Mouse (Mus musculus): ENCODE measurements at regions not wholly inside any gene's neighbourhood (a gene's known extent, or its start where the extent isn't known, plus 50 kb on each side); places are given as distances from the start of the nearest gene placed in this dataset.
A peak's percentile ranks its signal among the peaks of the same experiment; 100 is the strongest.

DNA sequence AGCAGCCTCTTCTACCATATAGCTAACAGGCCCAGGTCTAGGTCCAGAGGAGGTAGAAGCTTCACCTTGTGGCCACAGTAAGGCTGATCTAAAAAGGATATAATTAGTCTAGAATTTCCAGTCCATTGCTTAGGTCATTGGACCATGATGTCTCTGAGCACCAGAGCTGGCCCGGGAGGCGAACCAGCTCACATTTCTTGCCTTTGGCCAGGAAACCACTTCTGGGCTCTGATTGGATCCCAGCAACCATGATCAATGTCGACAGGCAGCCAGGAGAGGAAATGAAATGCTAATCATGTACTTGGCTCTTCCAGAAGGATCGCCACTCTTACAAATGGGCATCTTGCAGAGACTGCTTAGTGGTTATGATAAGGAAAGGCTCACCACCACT lies 99.5 kb upstream of the Nrbf2 start:
- no peak for DNase-seq (ENCODE audit: low spot score)
- Histone ChIP-seq H3K27me3 (replicated peaks; ENCODE audit: insufficient read depth, low read length) (no peaks in the 10 kb centered on the region), H3K9ac (replicated peaks; ENCODE audit: low read depth) (no peak overlapping the region), H3K4me2 (replicated peaks; ENCODE audit: low read depth, low read length) (no peak overlapping the region), H3K4me3 (ENCODE audit: low read depth, low read length) (no peak overlapping the region), H3K9me3 (ENCODE audit: low read length) (no peaks in the 10 kb centered on the region), H3K27ac (ENCODE audit: low read length) (no peak overlapping the region), H3K36me3 (ENCODE audit: insufficient read depth, low read length) (no peaks in the 10 kb centered on the region), H3K4me1 (ENCODE audit: insufficient read depth, low read depth, low read length) (no peaks in the 10 kb centered on the region)
- ATAC-seq = no peak
- TF ChIP-seq EP300 (IDR thresholded peaks at IDR 0.05) = no peak
- no peak for TF ChIP-seq CTCF (IDR thresholded peaks at IDR 0.05)
- WGBS = 74% methylated on average over 4 of the region's 4 CpGs

GRCm38 (mm10) chr10:67385966-67386365 lies 100.9 kb upstream of the Nrbf2 start:
- Histone ChIP-seq H3K4me1 (ENCODE audit: insufficient read depth, low read depth, low read length) (no peaks in the 10 kb centered on the region), H3K9ac (replicated peaks; ENCODE audit: low read depth) (no peak overlapping the region), H3K4me2 (replicated peaks; ENCODE audit: low read depth, low read length) (no peak overlapping the region), H3K27ac (ENCODE audit: low read length) (no peak overlapping the region), H3K9me3 (ENCODE audit: low read length) (no peaks in the 10 kb centered on the region), H3K36me3 (ENCODE audit: insufficient read depth, low read length) (no peaks in the 10 kb centered on the region), H3K4me3 (ENCODE audit: low read depth, low read length) (no peak overlapping the region), H3K27me3 (replicated peaks; ENCODE audit: insufficient read depth, low read length) (no peaks in the 10 kb centered on the region)
- ATAC-seq = no peak
- TF ChIP-seq CTCF (IDR thresholded peaks at IDR 0.05) = no peak
- no peak for TF ChIP-seq EP300 (IDR thresholded peaks at IDR 0.05)
- WGBS = 69% methylated on average over 5 of the region's 5 CpGs
- DNase-seq (ENCODE audit: low spot score) = no peak

DNA sequence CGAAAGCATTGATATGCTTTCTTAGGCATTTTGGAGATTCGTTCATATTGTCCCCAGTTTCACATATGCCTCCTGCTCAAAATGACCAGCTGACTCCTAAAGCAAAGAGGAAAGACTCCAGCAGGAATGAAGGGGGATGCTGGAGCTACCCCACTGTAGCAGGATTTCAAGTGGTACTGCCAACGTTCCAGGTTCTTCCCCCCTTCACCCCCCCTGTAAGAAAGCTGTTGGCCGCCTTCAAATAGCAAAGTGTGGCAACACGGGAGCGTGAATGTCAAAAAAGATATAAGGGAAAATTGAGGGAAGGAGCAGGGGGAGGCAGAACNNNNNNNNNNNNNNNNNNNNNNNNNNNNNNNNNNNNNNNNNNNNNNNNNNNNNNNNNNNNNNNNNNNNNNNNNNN lies 103.7 kb upstream of the Nrbf2 start:
- Histone ChIP-seq H3K36me3 (ENCODE audit: insufficient read depth, low read length) (no peaks in the 10 kb centered on the region), H3K4me2 (replicated peaks; ENCODE audit: low read depth, low read length) (no peak overlapping the region), H3K9me3 (ENCODE audit: low read length) (no peaks in the 10 kb centered on the region), H3K4me3 (ENCODE audit: low read depth, low read length) (no peak overlapping the region), H3K4me1 (ENCODE audit: insufficient read depth, low read depth, low read length) (no peaks in the 10 kb centered on the region), H3K9ac (replicated peaks; ENCODE audit: low read depth) (no peak overlapping the region), H3K27me3 (replicated peaks; ENCODE audit: insufficient read depth, low read length) (no peaks in the 10 kb centered on the region), H3K27ac (ENCODE audit: low read length) (no peak overlapping the region)
- TF ChIP-seq CTCF (IDR thresholded peaks at IDR 0.05) = no peak
- TF ChIP-seq EP300 (IDR thresholded peaks at IDR 0.05) = no peak
- ATAC-seq (no peak), DNase-seq (ENCODE audit: low spot score) (no peak)
- 47% methylated on average over 4 of the region's 6 CpGs for WGBS

DNA sequence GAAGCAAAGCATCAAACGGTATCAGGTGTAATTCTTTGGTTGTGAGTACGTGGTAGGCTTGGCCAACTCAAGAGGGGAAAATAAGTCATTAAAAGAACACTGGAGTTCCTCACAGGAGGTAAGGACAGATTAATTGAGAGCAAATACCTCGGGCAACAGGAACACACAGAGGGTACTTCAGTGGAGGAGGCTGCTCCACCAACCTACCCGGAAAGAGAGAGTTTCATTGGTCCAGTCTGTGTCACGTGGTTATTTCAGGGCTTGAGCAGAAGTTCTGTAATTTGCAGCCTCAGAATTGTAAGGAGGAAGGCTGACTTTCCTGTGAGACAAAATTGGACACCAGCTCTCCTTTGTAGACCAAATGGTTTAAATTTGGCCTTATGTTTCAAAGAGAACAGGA lies 115.3 kb upstream of the Nrbf2 start:
- Histone ChIP-seq H3K4me2 (replicated peaks; ENCODE audit: low read depth, low read length) (no peak overlapping the region), H3K4me3 (ENCODE audit: low read depth, low read length) (no peak overlapping the region), H3K4me1 (ENCODE audit: insufficient read depth, low read depth, low read length) (no peaks in the 10 kb centered on the region), H3K9ac (replicated peaks; ENCODE audit: low read depth) (no peak overlapping the region), H3K27me3 (replicated peaks; ENCODE audit: insufficient read depth, low read length) (no peaks in the 10 kb centered on the region), H3K9me3 (ENCODE audit: low read length) (no peaks in the 10 kb centered on the region), H3K36me3 (ENCODE audit: insufficient read depth, low read length) (no peaks in the 10 kb centered on the region), H3K27ac (ENCODE audit: low read length) (no peak overlapping the region)
- DNase-seq (ENCODE audit: low spot score) = peak; percentile 66
- peak; percentile 85 for ATAC-seq
- WGBS = 37% methylated on average over 5 of the region's 5 CpGs
- no peak for TF ChIP-seq EP300 (IDR thresholded peaks at IDR 0.05)
- no peak for TF ChIP-seq CTCF (IDR thresholded peaks at IDR 0.05)

- no peak for ATAC-seq
- no peak overlapping the region for H3K4me2 ChIP-seq (replicated peaks; ENCODE audit: low read depth, low read length)
- H3K36me3 ChIP-seq (ENCODE audit: insufficient read depth, low read length) = no peaks in the 10 kb centered on the region
- H3K9ac ChIP-seq (replicated peaks; ENCODE audit: low read depth) = no peak overlapping the region
- no peak for TF ChIP-seq EP300 (IDR thresholded peaks at IDR 0.05)
- TF ChIP-seq CTCF (IDR thresholded peaks at IDR 0.05) = no peak
- no peaks in the 10 kb centered on the region for H3K27me3 ChIP-seq (replicated peaks; ENCODE audit: insufficient read depth, low read length)
- no peak overlapping the region for H3K27ac ChIP-seq (ENCODE audit: low read length)
- 45% methylated on average over 6 of the region's 6 CpGs for WGBS
- H3K9me3 ChIP-seq (ENCODE audit: low read length) = no peaks in the 10 kb centered on the region
- H3K4me1 ChIP-seq (ENCODE audit: insufficient read depth, low read depth, low read length) = no peaks in the 10 kb centered on the region
- no peak for DNase-seq (ENCODE audit: low spot score)
- H3K4me3 ChIP-seq (ENCODE audit: low read depth, low read length) = no peak overlapping the region
Observed at GRCm38 (mm10) chr10:67401409-67401808, 116.3 kb upstream of the Nrbf2 start.

DNA sequence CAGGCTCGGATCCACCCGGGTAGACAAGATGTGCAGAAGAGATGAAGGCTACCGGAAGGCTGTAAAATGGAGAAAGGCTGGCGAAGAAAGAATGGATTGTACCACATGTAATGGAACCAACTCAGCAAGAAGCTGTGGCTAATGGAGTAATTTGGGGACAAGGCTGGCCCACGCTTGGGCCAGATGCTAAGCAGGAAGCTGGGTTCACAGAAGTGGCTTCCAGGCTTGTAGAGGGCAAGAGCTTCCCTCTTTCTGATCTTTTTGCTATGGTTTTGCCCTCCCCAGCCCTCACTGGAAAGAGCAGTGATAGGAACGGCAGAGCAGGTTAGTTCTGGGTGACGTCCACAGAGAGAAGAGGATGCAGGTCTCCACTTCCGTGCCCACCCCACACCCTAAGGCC lies 117.7 kb upstream of the Egr2 start:
- H3K9ac ChIP-seq (replicated peaks; ENCODE audit: low read depth) = no peak overlapping the region
- H3K27me3 ChIP-seq (replicated peaks; ENCODE audit: insufficient read depth, low read length) = no peaks in the 10 kb centered on the region
- no peaks in the 10 kb centered on the region for H3K9me3 ChIP-seq (ENCODE audit: low read length)
- no peak for TF ChIP-seq CTCF (IDR thresholded peaks at IDR 0.05)
- TF ChIP-seq EP300 (IDR thresholded peaks at IDR 0.05) = no peak
- H3K4me1 ChIP-seq (ENCODE audit: insufficient read depth, low read depth, low read length) = no peaks in the 10 kb centered on the region
- no peak overlapping the region for H3K4me2 ChIP-seq (replicated peaks; ENCODE audit: low read depth, low read length)
- 84% methylated on average over 8 of the region's 8 CpGs for WGBS
- H3K4me3 ChIP-seq (ENCODE audit: low read depth, low read length) = no peak overlapping the region
- no peak for DNase-seq (ENCODE audit: low spot score)
- ATAC-seq = no peak
- no peaks in the 10 kb centered on the region for H3K36me3 ChIP-seq (ENCODE audit: insufficient read depth, low read length)
- no peak overlapping the region for H3K27ac ChIP-seq (ENCODE audit: low read length)

GRCm38 (mm10) chr10:67420761-67421160 lies 114.5 kb upstream of the Egr2 start:
- Histone ChIP-seq H3K27me3 (replicated peaks; ENCODE audit: insufficient read depth, low read length) (no peaks in the 10 kb centered on the region), H3K4me3 (ENCODE audit: low read depth, low read length) (no peak overlapping the region)
- 74% methylated on average over 5 of the region's 5 CpGs for WGBS

More at GRCm38 (mm10) chr10:67420761-67421160, 114.5 kb upstream of the Egr2 start:
- no peaks in the 10 kb centered on the region for H3K36me3 ChIP-seq (ENCODE audit: insufficient read depth, low read length)
- no peaks in the 10 kb centered on the region for H3K9me3 ChIP-seq (ENCODE audit: low read length)
- TF ChIP-seq CTCF (IDR thresholded peaks at IDR 0.05) (no peak), EP300 (IDR thresholded peaks at IDR 0.05) (no peak)
- H3K4me1 ChIP-seq (ENCODE audit: insufficient read depth, low read depth, low read length) = no peaks in the 10 kb centered on the region
- ATAC-seq (no peak), DNase-seq (ENCODE audit: low spot score) (no peak)
- H3K4me2 ChIP-seq (replicated peaks; ENCODE audit: low read depth, low read length) = no peak overlapping the region
- H3K9ac ChIP-seq (replicated peaks; ENCODE audit: low read depth) = no peak overlapping the region
- H3K27ac ChIP-seq (ENCODE audit: low read length) = no peak overlapping the region
